Mouse (Mus musculus) spleen, postnatal 14 days (tissue): ENCODE data around the gene Myo18b.

Experiments used
- DNase-seq, 2 experiments: peaks; one replicate each; pipeline ENCODE4 v3.0.0; 2021 to 2022; ENCODE audit warnings: low spot score in 2 of 2

Myo18b gene

DNA sequence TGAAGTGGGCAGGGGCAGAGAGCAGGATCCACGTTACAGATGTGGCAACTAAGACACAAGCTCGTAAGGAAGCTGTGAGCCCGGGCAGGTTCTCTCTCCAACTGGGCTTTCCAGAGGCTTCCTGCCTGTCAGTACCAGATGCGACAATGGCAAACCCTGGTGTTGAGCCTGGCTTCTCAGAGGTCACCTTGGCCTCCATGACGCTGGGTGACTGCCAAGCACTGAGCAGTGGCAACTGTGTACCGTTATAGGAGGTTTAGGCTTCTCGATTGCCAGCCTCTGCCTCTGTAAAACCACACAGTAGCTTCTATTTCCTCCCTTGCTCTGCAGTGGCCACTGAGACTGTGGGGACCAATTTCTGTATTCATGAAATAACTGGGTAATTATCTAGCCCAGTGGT, 81.1 kb downstream of the Myo18b start:
- no peak for DNase-seq

DNA sequence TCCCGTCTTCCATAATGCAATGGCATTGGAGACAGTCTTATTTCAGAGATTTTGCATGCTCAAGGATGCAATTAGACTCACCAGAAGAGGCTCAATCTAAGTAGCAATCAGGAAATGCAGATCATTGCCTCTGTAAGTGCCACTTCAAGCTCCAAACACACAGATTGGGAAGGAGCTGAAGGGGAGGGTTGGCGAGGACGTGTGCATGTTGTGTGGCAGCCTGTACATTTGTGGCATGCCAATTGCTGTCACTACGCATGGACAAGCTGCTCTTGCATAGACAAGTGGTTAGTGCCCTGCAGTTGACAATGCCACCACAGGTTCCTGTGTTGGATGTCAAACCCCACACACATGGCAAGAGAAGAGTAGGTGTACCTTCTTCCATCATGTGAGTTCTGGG, 88.5 kb downstream of the Myo18b start:
- no peak for DNase-seq

DNA sequence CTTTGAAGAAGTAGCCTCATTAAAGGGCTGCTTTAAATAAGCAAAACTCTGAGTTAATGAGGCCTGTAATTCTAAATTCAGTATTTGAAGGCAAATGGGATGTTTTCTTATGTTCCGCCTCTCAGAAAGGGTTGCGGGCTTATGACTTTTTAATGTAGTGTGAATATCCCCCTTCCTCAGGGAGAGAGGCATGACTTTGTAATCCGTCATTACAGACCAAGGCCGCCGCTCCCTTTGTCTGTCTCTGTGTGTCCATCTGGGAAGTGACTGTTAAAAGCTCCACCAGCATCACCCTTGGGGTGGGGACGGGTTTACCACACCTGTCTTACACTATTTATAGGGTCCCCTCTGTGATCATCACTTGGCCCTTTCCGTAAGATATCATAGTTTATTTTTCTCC, 100.1 kb downstream of the Myo18b start:
- no peak for DNase-seq

DNA sequence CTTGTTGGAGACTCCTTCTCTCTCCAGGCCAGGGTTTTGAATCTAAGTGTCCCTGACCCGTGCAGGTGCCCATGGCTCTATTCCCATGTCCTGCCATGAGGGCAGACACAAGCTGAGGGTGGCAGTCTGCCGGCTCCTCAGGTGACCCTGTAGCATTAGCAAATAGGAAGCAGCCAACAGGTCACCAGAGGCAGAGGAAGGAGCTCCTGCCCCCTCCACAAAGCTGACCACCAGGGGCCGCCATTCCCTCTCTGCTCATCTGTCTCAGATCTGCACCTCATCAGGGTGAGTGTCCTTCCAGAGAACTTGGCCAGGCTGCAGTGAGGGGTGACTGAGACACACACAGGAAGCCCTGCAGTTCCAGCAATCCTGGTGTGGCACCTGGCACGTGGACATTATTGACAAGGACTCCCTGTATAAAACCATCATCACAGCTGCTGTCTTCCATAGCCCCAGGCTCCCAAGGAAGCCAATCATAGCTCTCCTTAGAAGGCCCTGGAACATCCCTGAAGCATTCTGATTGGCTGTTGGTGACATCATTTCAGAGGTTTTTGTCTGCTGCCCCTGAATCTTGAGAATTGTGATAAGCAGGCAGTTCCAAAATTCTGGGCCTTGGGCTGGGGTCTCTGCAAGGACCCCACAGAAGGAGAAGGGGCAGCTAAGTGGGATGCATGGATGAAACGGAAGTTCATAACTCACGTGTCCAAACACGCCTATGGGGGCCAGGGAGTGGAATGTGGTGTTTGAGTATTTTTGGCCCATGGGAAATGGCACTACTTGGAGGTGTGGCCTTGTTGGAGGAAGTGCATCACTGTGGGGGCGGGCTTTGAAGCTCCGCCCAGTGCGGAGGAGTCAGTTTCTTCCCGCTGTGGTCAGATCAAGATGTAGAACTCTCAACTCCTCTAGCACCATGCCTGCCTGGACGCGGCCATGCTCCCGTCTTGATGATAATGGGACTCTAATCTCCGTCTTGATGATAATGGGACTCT, 104.1 kb downstream of the Myo18b start:
- no peak for DNase-seq

DNA sequence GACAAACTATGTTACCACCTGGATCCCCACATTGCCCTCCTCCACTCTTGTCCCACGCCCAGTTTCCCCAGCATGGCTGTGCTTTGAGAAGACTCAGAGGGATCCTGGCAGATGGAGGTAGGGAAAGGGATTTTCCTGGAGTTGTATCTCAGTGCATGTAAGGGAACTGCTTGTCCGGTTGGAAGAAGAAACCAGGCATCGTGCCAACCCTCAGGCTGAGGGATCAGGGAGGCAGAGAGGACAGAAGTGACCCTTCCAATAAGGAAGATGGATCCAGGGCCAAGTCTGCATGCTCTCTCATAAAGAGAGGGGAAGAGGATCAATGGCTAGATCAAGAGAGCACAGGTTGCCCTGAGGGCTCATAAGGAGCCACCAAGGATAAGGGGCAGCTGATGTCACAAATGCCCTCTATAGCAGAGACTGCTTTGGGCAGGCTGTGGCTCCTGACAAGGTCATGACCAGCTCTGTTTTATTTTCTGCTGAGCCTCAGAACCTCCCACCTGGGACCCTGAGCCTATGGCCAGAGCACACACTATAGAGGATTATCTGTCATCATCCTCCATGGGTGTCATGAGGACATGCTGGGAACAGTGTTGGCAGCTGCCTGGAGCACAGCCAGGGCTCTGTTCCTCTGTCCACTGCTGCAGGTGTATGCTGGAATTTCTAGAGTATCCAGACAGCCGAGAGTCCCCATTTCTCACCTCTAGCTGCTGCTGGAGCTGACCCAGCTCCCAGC, 105.6 kb downstream of the Myo18b start:
- DNase-seq, result no peak

DNA sequence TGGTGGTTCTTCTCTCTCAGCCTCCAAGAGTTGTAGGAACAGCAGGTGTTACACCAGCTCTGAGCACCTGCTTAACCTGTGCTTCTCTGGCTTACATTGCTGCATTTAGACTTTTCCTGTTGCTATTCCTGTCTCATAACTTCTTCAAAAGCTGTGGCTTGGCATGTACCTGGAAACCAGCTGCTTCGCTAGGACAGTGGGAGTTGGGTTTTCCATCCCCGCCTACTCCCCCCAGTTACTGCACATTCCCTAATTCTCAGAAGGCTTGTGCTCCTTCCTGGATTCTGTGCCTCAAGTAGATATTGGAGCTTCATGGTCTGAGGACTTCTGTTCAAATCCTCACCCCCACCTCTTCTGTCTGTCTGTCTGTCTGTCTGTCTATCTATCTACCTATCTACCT, 107.7 kb downstream of the Myo18b start:
- DNase-seq, result no peak

DNA sequence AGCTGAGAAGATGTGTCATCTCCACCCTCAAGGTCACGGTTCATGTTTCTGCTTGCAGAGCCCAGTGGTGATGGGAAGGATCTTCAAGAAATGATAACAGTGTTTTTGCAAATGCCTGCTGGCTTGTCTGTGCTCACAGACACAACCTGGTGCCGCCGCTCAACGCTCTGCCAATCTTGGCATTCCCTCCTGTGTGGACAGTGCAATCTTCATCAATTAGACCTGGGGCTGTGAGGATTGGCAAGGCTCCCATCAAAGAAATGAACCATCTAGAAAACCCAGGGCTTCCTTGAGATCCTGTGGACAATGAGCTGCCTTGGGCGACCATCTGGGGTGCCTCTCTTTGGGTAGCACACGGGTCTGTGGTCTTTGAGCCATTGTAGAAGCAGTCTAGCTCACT, 109.4 kb downstream of the Myo18b start:
- no peak for DNase-seq

DNA sequence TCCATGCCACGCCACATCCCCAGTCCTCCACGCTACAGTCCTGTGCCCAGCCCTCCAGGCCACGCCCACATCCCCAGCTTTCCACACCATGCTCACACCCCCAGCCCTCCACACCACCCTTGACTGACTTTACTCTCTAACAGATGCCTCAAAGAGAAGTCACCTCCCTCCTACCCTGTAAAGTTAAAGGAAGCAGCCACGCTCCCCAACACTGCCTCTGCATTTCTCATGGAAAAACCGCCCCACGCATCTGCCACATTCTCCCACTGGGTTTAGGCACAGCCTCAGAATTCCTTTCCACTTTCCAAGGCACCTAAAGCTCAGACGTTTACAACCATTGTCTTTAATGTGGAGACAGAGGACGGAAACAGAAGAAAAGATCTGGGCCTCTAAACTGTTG, 110.1 kb downstream of the Myo18b start:
- no peak for DNase-seq

DNA sequence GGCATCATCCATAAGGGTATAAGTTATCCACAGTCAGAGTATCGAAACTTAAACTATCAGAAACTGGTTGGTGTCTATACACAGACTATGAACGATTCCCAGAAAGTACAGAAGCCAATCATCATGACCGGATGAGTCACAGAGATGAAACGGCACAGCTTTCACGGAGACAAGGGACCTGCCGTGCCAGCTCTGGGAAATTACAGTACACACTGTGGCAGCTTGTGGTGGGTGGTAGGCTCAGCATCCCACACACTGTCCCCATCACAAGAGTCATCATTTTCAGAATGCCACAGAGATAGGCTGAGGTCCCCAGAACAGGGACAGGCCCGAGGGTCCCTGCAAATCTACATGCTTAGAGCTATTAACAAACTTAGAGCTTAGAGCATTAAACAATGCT, 114.4 kb downstream of the Myo18b start:
- DNase-seq, result no peak

DNA sequence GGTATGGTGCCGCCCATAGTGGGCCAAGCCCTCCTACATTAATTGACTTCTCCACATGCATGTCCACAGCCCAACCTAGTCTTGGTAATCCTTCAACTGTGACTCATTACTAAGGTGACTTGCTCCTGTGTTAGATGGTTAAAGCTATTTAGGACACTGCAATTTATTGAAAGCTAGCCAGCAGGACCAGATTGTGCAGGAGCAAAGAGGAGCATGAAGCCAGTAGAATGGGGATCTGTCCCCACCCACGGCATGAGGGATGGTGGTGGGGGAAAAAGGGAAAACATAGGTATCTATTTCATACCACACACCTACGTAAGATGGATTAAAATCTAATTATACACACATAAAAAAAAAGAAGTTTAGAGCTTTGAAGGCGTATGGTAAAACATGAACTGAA, 114.9 kb downstream of the Myo18b start:
- DNase-seq, result no peak

DNA sequence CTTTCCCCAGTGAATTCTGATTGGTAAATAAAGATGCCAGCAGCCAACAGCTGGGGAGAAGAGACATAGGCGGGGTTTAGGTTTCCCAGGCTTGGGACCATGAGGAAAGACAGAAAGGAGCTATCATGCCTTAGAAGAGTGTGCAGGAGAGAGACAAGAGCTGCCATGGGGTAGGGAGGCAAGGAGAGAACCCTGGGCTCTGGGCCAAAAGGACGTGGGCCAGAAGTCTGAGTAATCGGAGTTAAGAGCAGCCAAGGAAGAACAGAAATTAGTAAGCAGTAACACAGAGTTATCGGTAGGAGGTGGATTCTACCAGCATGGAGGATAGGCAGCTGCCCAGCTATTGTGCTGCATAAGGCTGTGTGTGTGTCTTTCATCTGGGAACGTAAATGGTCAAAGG, 115.8 kb downstream of the Myo18b start:
- no peak for DNase-seq

DNA sequence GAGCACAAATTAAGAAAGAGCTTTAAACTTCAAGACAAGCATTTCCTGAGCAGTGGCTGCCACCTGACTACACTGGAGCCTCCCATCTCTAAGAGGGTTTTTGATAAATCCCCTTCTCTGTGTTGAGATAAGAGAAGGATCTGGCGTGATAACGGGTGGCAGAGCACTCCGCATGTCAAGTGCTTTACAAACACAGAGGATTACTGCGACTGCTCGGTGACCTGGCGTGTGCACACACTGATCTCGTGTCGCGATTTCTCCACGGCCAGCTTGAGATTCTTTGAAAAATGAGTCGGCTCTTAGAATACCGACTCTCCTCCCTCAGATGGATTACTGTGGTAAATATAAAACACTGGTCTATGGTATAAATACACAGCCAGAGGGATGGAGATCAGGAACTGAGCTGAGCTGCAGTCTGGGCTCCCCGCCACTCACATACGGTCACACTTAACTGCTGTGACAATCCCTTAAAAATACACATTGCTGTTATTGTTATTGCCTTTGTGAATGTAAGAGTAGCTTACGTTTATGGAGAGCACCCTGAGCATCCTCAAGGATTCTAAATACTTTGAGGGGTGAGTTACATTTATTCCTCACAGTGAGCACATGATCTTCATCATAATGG, 119.3 kb downstream of the Myo18b start:
- DNase-seq, result no peak

DNA sequence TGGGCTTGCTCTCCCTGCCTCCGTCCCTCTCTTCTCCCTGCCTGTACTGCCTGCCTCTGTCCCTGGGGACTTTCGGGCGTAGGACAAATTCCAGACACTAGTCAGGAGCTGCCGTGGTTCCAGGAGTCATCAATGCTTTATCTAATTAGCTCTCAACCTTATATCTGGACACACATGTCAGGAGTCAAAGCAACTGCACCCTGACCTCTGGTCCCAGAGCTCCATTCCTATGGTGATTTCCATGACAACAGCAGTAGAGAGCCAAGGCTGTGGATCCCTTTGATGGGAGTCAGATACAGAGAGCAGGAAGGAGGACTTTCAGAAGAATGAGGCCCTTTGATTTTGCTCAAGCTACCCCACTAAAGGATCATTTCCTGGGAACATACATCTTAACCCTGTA, 122.7 kb downstream of the Myo18b start:
- DNase-seq, result no peak

DNA sequence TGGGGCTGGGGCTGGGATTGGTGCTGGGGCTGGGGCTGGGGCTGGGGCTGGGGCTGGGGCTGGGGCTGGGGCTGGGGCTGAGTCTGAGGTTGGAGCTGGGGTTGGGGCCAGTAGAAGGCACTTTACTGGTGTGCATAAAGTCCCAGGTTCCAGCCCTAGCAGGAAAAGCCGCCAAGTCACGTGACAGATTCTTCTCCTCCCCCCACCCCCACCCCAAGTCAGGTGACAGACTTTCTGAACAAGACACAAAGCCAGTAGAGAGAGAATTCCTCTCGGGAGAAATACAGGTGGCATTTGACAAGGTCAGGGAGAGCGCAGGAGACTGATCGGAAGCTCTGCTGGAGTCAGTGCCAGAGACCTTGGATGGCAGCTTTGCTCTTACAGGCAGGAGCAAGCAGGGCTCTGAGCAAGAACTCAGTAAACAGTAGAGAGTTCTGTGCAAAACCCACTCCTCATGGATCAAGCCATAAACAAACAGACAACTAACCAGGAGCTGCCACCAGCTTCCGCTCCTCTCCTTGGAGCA, 124.7 kb downstream of the Myo18b start:
- DNase-seq, result no peak

DNA sequence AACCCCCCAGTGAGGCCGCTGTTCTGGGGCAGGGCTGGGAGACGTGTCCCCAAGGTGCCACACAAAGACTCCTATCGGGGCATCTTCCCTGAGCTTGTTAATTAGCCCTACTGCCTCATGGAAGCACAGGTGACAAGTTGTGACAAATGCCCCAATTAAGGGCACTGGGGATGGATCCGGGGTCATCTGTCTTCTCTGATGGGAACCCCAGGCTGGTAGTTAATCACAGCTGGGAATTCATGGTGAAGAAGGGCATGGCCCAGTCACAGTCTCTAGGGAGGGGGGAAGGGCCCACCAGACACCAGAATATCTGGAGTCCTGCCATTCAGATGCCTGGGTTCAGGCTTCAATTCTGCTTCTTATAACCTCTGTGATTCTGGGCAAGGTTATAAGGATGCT, 126.4 kb downstream of the Myo18b start:
- DNase-seq, result no peak

DNA sequence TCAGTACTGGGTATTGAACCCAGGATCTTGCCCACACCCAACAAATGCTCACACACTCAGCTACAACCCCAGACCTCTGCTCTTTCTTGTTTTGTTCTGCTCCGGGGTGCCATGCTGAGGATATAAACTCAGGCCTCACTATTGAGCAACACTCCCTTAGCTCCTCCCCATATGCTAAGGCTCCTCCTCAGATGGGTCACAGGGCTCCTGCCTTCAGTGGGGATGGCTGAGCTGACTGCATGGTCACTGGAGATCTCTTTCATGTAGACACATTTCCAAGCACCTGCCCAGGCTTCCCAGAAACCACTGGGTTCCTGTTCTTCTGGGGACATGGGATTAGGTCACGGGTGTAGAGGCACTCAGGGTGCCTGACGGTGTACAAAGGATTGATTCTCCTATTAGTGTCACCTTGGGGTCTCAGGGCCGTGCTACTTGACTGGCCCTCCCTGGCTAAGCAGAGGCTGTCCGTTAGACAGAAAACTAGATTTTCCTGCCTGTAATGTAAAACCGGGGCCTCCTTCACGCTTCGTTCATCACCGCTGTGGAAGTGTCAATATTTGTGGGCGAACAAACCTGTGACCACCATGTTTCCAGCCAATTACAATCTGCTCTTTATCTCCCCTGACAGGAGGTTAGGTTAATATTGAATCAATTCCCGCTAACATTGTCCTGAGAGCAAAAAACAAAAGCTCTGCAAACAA, 127.0 kb downstream of the Myo18b start:
- DNase-seq, result no peak

DNA sequence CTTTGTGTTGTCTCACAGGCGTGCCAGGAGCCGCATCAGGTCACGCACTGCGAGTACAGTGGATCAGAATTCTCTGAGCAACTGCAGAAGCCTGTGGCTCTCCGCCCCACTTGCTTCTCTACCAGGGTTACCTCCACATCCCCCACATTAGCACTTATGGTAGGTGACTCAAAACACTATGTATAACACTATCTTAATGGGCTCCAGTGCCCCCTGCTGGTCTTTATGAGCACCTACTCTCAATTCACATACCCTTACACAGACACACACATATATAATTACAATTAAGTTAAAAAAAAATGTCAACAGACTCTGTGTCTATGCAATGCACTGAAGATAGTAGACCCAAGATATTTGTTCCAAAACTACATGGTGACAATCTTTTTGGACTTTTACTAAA, 127.6 kb downstream of the Myo18b start:
- no peak for DNase-seq

DNA sequence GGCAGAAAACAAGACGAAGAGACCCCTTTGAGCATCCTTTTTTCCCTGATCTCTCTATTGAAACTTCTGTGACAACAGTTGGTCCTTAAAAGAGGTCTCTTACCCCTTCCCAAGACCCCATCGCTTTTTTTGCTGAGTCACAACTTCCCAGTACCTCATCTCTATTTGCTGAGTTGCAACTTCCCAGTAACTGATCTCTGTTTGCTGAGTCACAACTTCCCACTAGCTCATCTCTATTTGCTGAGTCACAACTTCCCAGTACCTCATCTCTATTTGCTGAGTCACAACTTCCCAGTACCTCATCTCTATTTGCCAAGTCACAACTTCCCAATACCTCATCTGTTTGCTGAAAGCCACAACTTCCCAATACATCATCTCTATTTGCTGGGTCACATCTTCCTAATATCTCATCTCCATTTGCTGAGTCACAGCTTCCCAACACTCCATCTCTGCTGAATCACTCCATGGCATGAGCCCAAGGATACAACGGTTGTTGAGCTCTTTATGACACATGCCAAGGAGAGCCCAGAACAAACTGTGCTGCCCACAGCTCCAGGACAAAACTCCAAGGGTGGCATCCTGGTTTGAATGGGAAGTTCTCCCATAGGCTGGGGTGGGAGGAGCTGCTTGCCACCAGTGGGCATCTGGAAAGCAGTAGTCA, 134.6 kb downstream of the Myo18b start:
- DNase-seq, result no peak

DNA sequence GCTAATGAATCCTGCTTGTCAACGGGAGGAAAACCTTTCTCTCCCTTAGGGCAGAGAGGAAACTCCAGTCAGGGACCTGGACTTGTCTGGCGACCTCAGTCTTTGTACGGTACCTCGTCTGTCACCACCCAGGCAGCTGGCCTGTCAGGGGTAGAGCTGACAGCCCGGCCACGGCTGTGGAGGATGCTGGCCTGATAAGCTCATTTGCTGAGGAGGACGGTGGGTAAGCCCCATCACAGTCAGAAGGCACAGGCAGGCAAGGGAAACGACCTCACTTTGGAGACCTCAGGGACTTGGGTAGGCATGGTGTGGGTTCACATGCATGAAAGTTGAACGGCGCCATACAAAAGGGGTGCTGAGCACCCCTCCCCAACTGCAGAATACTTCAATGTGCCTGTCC, 140.6 kb downstream of the Myo18b start:
- DNase-seq, result no peak

DNA sequence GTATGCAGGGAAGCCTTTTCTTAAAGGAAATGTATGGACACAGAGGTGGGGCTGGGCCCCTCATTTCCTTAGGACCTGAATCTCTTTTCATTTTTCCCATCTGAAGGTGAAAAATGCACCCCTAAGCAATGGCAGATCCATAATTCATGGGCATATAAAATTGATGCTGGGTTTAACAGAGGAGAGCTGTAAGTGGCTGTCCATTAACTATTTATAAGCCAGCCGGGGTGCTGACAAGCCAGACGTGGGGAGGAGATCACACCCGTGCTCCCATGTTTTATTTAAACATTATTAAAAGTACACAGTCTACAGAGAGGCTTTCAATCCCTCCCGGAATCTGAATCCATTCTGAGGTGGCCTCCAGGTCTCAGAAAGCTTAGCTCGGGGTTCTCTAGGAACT, 146.5 kb downstream of the Myo18b start:
- DNase-seq, result no peak

DNA sequence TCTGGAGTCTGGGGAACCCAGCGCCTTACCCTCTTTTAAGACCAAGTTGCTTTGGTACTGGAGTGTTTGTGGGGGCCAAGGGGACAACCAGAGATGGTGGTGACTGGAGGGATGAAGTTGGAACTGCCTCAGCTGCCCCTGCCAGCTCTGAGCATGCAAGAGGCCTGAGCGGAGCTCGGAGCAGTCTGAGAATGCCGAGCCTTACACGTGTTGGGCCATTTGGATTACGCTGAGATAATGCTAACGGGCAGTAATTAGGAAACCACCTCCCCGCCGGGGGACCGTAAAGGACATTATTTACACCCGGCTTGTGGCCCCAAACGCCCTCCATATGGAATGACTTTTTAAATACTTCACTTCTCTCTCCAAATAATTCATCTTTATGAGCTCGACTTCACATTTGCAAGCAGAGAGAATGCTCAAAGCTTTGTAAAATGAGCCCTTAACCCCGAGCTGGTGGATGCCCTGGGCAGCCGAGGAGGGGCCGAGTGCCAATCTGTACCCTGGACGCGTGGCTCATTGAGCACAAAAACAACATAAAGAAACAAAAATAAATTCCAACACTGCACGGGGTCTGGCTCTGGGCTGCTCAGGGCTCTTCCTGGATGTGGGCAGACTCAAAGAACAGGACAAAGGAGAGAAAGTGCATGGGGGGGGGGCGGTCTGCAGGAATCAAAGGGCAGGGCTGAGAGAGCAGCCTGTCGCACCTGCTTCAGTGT, 148.0 kb downstream of the Myo18b start:
- no peak for DNase-seq
